Mouse (Mus musculus): ENCODE data around the gene Ankrd63.

DNA sequence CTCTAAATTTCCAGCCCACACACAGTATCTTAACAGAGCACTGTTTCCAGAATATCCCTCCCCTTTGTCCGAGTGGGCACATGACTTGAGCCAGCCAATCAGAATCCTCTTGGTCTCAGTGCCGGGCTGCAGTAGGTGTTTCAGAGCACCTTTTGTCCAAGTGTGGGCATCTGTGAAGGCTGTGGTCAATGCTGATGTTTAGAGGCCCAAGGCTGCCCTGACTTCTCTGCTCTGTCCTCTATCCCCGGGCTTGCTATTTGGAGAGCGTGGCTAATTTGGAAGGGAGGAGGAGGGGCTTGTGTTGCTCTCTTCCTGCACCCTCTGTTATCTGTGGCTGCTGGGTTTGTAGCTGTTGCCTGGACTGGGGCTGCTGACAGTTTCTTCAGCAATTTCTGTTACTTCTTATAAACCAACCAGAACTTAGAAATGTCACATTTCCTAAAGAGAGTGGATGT is 43.7 kb downstream of the Ankrd63 start:
- TF ChIP-seq MAFK (IDR thresholded peaks at IDR 0.05; ENCODE audit: insufficient read depth, low read depth, low read length) (no peak), ZNF384 (IDR thresholded peaks at IDR 0.05; ENCODE audit: low read depth, low read length) (no peak)
